Mouse (Mus musculus) kidney, adult 2 months (tissue): Measurements from ENCODE around the gene Pde4d.

Experiments used
- CTCF ChIP-seq: fragments of 200-500 bp; conservative IDR thresholded peaks from 2 replicates; pipeline ENCODE4 v1.5.1; 2011; ENCODE audit warnings: low read depth, mild to moderate bottlenecking, control low read depth, low read length, moderate library complexity, mixed read lengths; ENCODE audit not compliant: insufficient read depth, insufficient read length
- POLR2A ChIP-seq: fragments of 200-500 bp; IDR thresholded peaks from one replicate; pipeline ENCODE4 v1.6.1; 2011; ENCODE audit warnings: low read depth, low read length, control low read depth

DNA sequence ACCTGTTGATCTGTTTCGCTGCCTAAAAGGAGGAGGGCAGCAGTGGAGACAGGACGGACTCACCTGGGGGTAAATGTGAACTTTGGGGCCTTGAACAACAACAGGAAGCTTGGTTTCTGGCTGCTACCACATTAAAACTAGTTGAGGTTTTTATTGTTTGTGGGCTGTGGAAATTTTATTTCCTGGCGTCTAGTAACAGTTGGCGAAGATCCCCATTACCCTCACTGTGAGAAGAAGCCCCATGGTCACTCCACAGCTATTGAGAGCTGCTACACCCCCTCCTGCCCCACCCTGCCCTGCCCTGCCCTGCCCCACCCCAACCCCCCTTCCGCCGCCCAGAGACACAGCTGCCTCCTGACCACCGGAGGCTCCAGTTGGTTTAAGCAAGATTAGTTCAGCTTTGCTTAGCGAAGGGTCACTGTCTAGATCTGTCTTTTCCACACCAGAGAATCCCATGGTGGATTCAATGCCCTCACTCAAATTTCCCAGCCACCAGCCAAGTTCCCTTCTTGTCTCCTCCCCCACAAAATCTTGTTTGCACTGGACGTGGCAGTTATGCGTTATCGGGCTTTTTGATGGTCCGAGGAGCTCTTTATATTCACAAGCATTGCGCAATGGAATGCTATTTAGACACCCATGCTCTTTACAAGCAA lies 780.7 kb downstream of the Pde4d start:
- TF ChIP-seq POLR2A (no peak), CTCF (no peak)
